Mouse (Mus musculus) forebrain, embryonic 11.5 days (tissue): ENCODE measurements around the gene Ooep. TPM values are rescaled to one million over a fixed set of nuclear protein-coding genes. Genes with fewer than 3 reads are reported as not detected.

Experiments
- ATAC-seq: fragments of 200-750 bp; cut with Nextera tagmentation; replicated peaks from 2 replicates; pipeline ENCODE4 v1.8.0; 2017; ENCODE audit warnings: moderate TSS enrichment; ENCODE audit not compliant: low FRiP score
- DNase-seq: peaks from one replicate; pipeline ENCODE4 v3.0.0-alpha.2; 2017; ENCODE audit warnings: low spot score
- H3K27ac ChIP-seq: fragments of 300-500 bp; sonication (generic); 2 replicates; pipeline ENCODE4 v1.5.1; 2014; ENCODE audit warnings: low read depth, low read length
- H3K27me3 ChIP-seq: fragments of 300-500 bp; sonication (generic); 2 replicates; pipeline ENCODE4 v1.6.1; 2014; ENCODE audit warnings: mild to moderate bottlenecking, low read length, mixed read lengths; ENCODE audit not compliant: control insufficient read depth, insufficient read depth
- H3K36me3 ChIP-seq: fragments of 300-500 bp; sonication (generic); 2 replicates; pipeline ENCODE4 v1.6.1; 2014; ENCODE audit warnings: mild to moderate bottlenecking, low read length, moderate library complexity, mixed read lengths; ENCODE audit not compliant: control insufficient read depth, insufficient read depth
- H3K4me1 ChIP-seq: fragments of 300-500 bp; sonication (generic); replicated peaks from 2 replicates; pipeline ENCODE4 v1.6.1; 2014; ENCODE audit warnings: low read length, mixed read lengths; ENCODE audit not compliant: control insufficient read depth, insufficient read depth
- H3K4me2 ChIP-seq: fragments of 300-500 bp; sonication (generic); 2 replicates; pipeline ENCODE4 v1.6.1; 2014; ENCODE audit warnings: low read depth, mild to moderate bottlenecking, low read length, moderate library complexity, mixed read lengths; ENCODE audit not compliant: severe bottlenecking
- H3K4me3 ChIP-seq: fragments of 300-500 bp; sonication (generic); 2 replicates; pipeline ENCODE4 v1.5.1; 2014; ENCODE audit warnings: low read depth, low read length
- H3K9ac ChIP-seq: fragments of 300-500 bp; sonication (generic); 2 replicates; pipeline ENCODE4 v1.6.1; 2014; ENCODE audit warnings: low read length
- H3K9me3 ChIP-seq: fragments of 300-500 bp; sonication (generic); 2 replicates; pipeline ENCODE4 v1.6.1; 2016; ENCODE audit warnings: low read length, mixed read lengths; ENCODE audit not compliant: control insufficient read depth
- WGBS: fragments of 180-500 bp; shearing (Covaris S2); extraction: QIAGEN DNeasy Blood & Tissue Kit; methylation state at CpG from one replicate; pipeline ENCODE4 v1.1.7; 2014; 5-methylcytosine and 5-hydroxymethylcytosine counted together
- polyA plus RNA-seq: library from polyadenylated mRNA; unstranded; fragments of >200 nt; fragmentation: Nextera tagmentation; extraction: Ambion mirVana; gene quantifications from 2 replicates; pipeline ENCODE4 v1.2.1, GENCODE M21; 2014

Gene Ooep
- polyA plus RNA-seq, 1 experiment from 2014 or later = 5.2 TPM

GRCm38 (mm10) chr9:78394602-78395001 is 16.1 kb upstream of the Ooep start:
- Histone ChIP-seq H3K9me3 (no peaks in the 10 kb centered on the region), H3K27ac (no peak overlapping the region), H3K4me2 (no peak overlapping the region), H3K4me1 (peaks cover 4% of the 10 kb centered on the region; the same call in 1 of the 2 replicates), H3K27me3 (peaks cover 34% of the 10 kb centered on the region), H3K4me3 (no peak overlapping the region), H3K36me3 (no peaks in the 10 kb centered on the region), H3K9ac (no peak overlapping the region)
- 67% methylated on average over 7 of the region's 7 CpGs for WGBS
- no peak for ATAC-seq
- no peak for DNase-seq

GRCm38 (mm10) chr9:78393741-78394140 is 15.2 kb upstream of the Ooep start:
- H3K9me3 ChIP-seq = no peaks in the 10 kb centered on the region
- DNase-seq (no peak), ATAC-seq (no peak)
- no peak overlapping the region for H3K27ac ChIP-seq
- H3K27me3 ChIP-seq = peaks cover 34% of the 10 kb centered on the region
- no peak overlapping the region for H3K9ac ChIP-seq
- H3K36me3 ChIP-seq = no peaks in the 10 kb centered on the region
- WGBS = 87% methylated on average over 10 of the region's 10 CpGs
- no peak overlapping the region for H3K4me2 ChIP-seq
- peaks cover 4% of the 10 kb centered on the region; the same call in 1 of the 2 replicates for H3K4me1 ChIP-seq
- H3K4me3 ChIP-seq = no peak overlapping the region

DNA sequence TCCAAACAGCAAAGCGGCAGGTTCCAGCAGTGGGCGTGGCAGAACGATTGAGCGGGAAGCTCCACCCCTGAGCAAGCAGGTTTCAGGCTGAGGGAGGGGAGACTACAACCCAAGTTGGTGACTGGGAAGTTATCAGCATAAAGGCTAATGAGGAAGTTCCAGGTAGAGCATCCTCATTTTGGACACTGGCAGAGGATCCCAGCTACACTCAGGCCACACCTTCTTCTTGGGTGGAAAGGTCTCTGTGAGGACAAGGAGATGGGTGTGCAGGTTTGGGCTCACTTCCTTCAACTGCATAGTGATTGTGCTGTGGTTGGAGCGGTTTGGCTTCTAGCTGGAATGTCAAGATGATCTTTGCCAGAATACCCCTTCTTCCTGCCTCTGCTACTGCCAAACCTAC is 11.5 kb upstream of the Ooep start:
- DNase-seq = no peak
- no peaks in the 10 kb centered on the region for H3K9me3 ChIP-seq
- H3K4me2 ChIP-seq = no peak overlapping the region
- H3K4me1 ChIP-seq = no peaks in the 10 kb centered on the region
- no peak overlapping the region for H3K4me3 ChIP-seq
- H3K27me3 ChIP-seq = peaks cover 12% of the 10 kb centered on the region
- H3K27ac ChIP-seq = no peak overlapping the region
- H3K36me3 ChIP-seq = no peaks in the 10 kb centered on the region
- 47% methylated on average over 5 of the region's 5 CpGs for WGBS
- no peak for ATAC-seq
- no peak overlapping the region for H3K9ac ChIP-seq

GRCm38 (mm10) chr9:78386947-78387346 is 8.4 kb upstream of the Ooep start:
- no peaks in the 10 kb centered on the region for H3K27me3 ChIP-seq
- H3K9ac ChIP-seq = no peak overlapping the region
- no peak overlapping the region for H3K27ac ChIP-seq
- H3K4me2 ChIP-seq = no peak overlapping the region
- H3K4me1 ChIP-seq = no peaks in the 10 kb centered on the region
- DNase-seq (no peak), ATAC-seq (no peak)
- H3K9me3 ChIP-seq = no peaks in the 10 kb centered on the region
- H3K36me3 ChIP-seq = no peaks in the 10 kb centered on the region
- whole genome bisulfite sequencing = 88% methylated on average over 7 of the region's 7 CpGs
- H3K4me3 ChIP-seq = no peak overlapping the region

DNA sequence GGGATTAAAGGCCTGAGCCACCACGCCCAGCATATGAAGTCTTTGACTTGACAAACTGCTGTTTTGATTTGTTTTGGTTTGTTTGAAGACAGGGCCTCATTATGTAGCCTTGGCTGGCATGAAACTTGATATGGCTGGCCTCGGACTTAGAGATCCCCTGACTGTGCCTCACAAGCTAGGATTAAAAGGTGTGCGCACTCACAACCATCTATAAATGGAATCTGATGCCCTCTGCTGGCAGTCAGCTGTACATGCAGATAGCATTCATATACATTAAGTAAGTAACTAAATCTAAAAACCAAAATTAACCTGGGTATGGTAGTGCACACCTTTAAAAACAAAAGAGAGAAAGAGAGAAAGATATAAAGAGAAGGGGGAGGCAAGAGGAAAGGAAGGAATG is 7.4 kb upstream of the Ooep start:
- no peak overlapping the region for H3K9ac ChIP-seq
- no peaks in the 10 kb centered on the region for H3K36me3 ChIP-seq
- 60% methylated on average over 3 of the region's 3 CpGs for WGBS
- ATAC-seq = no peak
- no peaks in the 10 kb centered on the region for H3K9me3 ChIP-seq
- H3K4me1 ChIP-seq = no peaks in the 10 kb centered on the region
- H3K27me3 ChIP-seq = no peaks in the 10 kb centered on the region
- H3K4me3 ChIP-seq = no peak overlapping the region
- DNase-seq = no peak
- H3K27ac ChIP-seq = no peak overlapping the region
- no peak overlapping the region for H3K4me2 ChIP-seq

- peaks cover 7% of the 10 kb centered on the region; the same call in 1 of the 2 replicates for H3K4me1 ChIP-seq
- peak overlapping the region; percentile 65 for H3K4me2 ChIP-seq
- ATAC-seq (no peak), DNase-seq (no peak)
- peak overlapping the region; percentile 31 for H3K4me3 ChIP-seq
- H3K9ac ChIP-seq = peak overlapping the region; percentile 51; the same call in 1 of the 2 replicates
- WGBS = 17% methylated on average over 8 of the region's 8 CpGs
- no peaks in the 10 kb centered on the region for H3K27me3 ChIP-seq
- no peaks in the 10 kb centered on the region for H3K36me3 ChIP-seq
- no peak overlapping the region for H3K27ac ChIP-seq
- H3K9me3 ChIP-seq = no peaks in the 10 kb centered on the region
These were observed 979 bp downstream of the Ooep start for GRCm38 (mm10) chr9:78377546-78377945.

- H3K9me3 ChIP-seq = no peaks in the 10 kb centered on the region
- H3K9ac ChIP-seq = no peak overlapping the region
- no peaks in the 10 kb centered on the region for H3K36me3 ChIP-seq
- WGBS = 81% methylated on average over 4 of the region's 4 CpGs
- DNase-seq = no peak
- no peaks in the 10 kb centered on the region for H3K27me3 ChIP-seq
- no peak for ATAC-seq
- peaks cover 7% of the 10 kb centered on the region; the same call in 1 of the 2 replicates for H3K4me1 ChIP-seq
- no peak overlapping the region for H3K4me2 ChIP-seq
- H3K27ac ChIP-seq = no peak overlapping the region
- no peak overlapping the region for H3K4me3 ChIP-seq
These were observed 3.0 kb downstream of the Ooep start for GRCm38 (mm10) chr9:78375486-78375885.

- Histone ChIP-seq H3K4me2 (no peak overlapping the region), H3K9me3 (no peaks in the 10 kb centered on the region), H3K9ac (no peak overlapping the region), H3K4me1 (peaks cover 7% of the 10 kb centered on the region; the same call in 1 of the 2 replicates), H3K36me3 (no peaks in the 10 kb centered on the region), H3K4me3 (no peak overlapping the region), H3K27me3 (no peaks in the 10 kb centered on the region), H3K27ac (no peak overlapping the region)
- 57% methylated on average over 1 of the region's 1 CpGs for WGBS
- ATAC-seq = no peak
- DNase-seq = no peak
These were observed 3.6 kb downstream of the Ooep start for GRCm38 (mm10) chr9:78374885-78375389.

GRCm38 (mm10) chr9:78374397-78374796 is 4.1 kb downstream of the Ooep start:
- DNase-seq = no peak
- no peak overlapping the region for H3K4me2 ChIP-seq
- no peak overlapping the region for H3K27ac ChIP-seq
- H3K36me3 ChIP-seq = no peaks in the 10 kb centered on the region
- no peak overlapping the region for H3K4me3 ChIP-seq
- no peak for ATAC-seq
- WGBS = 65% methylated on average over 5 of the region's 5 CpGs
- H3K4me1 ChIP-seq = peaks cover 7% of the 10 kb centered on the region; the same call in 1 of the 2 replicates
- H3K9ac ChIP-seq = no peak overlapping the region
- H3K27me3 ChIP-seq = no peaks in the 10 kb centered on the region
- H3K9me3 ChIP-seq = no peaks in the 10 kb centered on the region
